Mouse (Mus musculus) testis, adult 2 months (tissue): ENCODE results near the gene 1700030K09Rik.

Experiments used
- CTCF ChIP-seq: fragments of 200-500 bp; IDR thresholded peaks from 2 replicates; pipeline ENCODE4 v1.5.1; 2012; ENCODE audit warnings: low read depth, mild to moderate bottlenecking, inconsistent platforms, low read length, moderate library complexity; ENCODE audit not compliant: control insufficient read depth, insufficient read depth, insufficient replicate concordance
- POLR2A ChIP-seq: fragments of 200-500 bp; IDR thresholded peaks from 2 replicates; pipeline ENCODE4 v1.6.1; 2012; ENCODE audit warnings: low read depth, mild to moderate bottlenecking, inconsistent platforms, low read length, moderate library complexity; ENCODE audit not compliant: control insufficient read depth

DNA sequence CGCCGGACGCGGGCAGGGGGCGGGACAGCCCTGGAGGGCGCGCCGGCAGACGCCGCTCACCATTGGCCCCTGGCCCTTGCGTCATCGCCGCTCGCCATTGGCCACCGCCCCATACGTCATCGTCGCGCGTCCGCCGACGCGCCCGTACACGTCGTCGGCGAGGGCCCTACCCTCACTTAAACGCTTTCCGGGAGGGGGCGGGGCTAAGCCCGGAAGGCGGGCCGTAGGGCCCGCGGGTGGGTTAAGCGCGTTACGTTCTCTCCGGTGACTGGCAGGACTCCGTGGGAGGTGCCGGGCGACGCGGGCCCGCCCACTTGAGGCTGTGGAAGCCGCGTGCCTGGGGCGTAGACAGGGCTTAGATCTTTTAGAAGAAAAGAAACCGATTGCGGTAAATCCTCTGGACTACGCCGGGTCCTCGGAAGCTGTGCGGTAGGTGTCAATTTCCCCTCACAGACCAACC, 49.0 kb downstream of the 1700030K09Rik start:
- TF ChIP-seq POLR2A (peak; percentile 15; the same call in 1 of the 2 replicates), CTCF (no peak)
